Mouse (Mus musculus) testis, adult 2 months (tissue): ENCODE measurements at regions not wholly inside any gene's neighbourhood (a gene's known extent, or its start where the extent isn't known, plus 50 kb on each side); places are given as distances from the start of the nearest gene placed in this dataset.

Source experiments
- H3K27ac ChIP-seq: fragments of 200-500 bp; 2 replicates; pipeline ENCODE4 v1.5.1; 2012; ENCODE audit warnings: low read depth, low read length; ENCODE audit not compliant: control insufficient read depth, insufficient read depth
- H3K27me3 ChIP-seq: fragments of 200-500 bp; 2 replicates; pipeline ENCODE4 v1.6.1; 2012; ENCODE audit warnings: mild to moderate bottlenecking, low read length, moderate library complexity; ENCODE audit not compliant: control insufficient read depth, insufficient read depth
- H3K36me3 ChIP-seq: fragments of 200-500 bp; 2 replicates; pipeline ENCODE4 v1.6.1; 2012; ENCODE audit warnings: mild to moderate bottlenecking, low read length; ENCODE audit not compliant: control insufficient read depth, insufficient read depth
- H3K4me1 ChIP-seq: fragments of 200-500 bp; 2 replicates; pipeline ENCODE4 v1.6.1; 2012; ENCODE audit warnings: low read length; ENCODE audit not compliant: control insufficient read depth, insufficient read depth
- H3K4me3 ChIP-seq: fragments of 200-500 bp; 2 replicates; pipeline ENCODE4 v1.5.1; 2012; ENCODE audit warnings: low read depth, mild to moderate bottlenecking, low read length, moderate library complexity, mixed read lengths; ENCODE audit not compliant: control insufficient read depth
- CTCF ChIP-seq: fragments of 200-500 bp; IDR thresholded peaks from 2 replicates; pipeline ENCODE4 v1.5.1; 2012; ENCODE audit warnings: low read depth, mild to moderate bottlenecking, inconsistent platforms, low read length, moderate library complexity; ENCODE audit not compliant: control insufficient read depth, insufficient read depth, insufficient replicate concordance
- POLR2A ChIP-seq: fragments of 200-500 bp; IDR thresholded peaks from 2 replicates; pipeline ENCODE4 v1.6.1; 2012; ENCODE audit warnings: low read depth, mild to moderate bottlenecking, inconsistent platforms, low read length, moderate library complexity; ENCODE audit not compliant: control insufficient read depth

GRCm38 (mm10) chr13:44133436-44133835, 348.9 kb downstream of the Cd83 start:
- Histone ChIP-seq H3K4me1 (no peaks in the 10 kb centered on the region), H3K4me3 (no peak overlapping the region), H3K27me3 (no peaks in the 10 kb centered on the region), H3K27ac (no peak overlapping the region), H3K36me3 (no peaks in the 10 kb centered on the region)
- TF ChIP-seq POLR2A (no peak), CTCF (no peak)

- no peak overlapping the region for H3K27ac ChIP-seq
- H3K36me3 ChIP-seq: no peaks in the 10 kb centered on the region
- peaks cover 3% of the 10 kb centered on the region; the same call in 1 of the 2 replicates for H3K4me1 ChIP-seq
- H3K27me3 ChIP-seq: no peaks in the 10 kb centered on the region
- H3K4me3 ChIP-seq: no peak overlapping the region
- TF ChIP-seq CTCF (no peak), POLR2A (no peak)
Observed at GRCm38 (mm10) chr13:44141181-44141580, 356.6 kb downstream of the Cd83 start.

GRCm38 (mm10) chr13:44145441-44145840, 360.9 kb downstream of the Cd83 start:
- Histone ChIP-seq H3K36me3 (no peaks in the 10 kb centered on the region), H3K4me3 (no peak overlapping the region), H3K4me1 (no peaks in the 10 kb centered on the region), H3K27me3 (no peaks in the 10 kb centered on the region), H3K27ac (no peak overlapping the region)
- no peak for TF ChIP-seq CTCF
- TF ChIP-seq POLR2A: no peak

- Histone ChIP-seq H3K27me3 (no peaks in the 10 kb centered on the region), H3K36me3 (no peaks in the 10 kb centered on the region), H3K4me3 (no peak overlapping the region), H3K4me1 (no peaks in the 10 kb centered on the region), H3K27ac (no peak overlapping the region)
- no peak for TF ChIP-seq POLR2A
- no peak for TF ChIP-seq CTCF
Observed at GRCm38 (mm10) chr13:44147841-44148240, 363.3 kb downstream of the Cd83 start.

GRCm38 (mm10) chr13:44149499-44149898, 364.9 kb downstream of the Cd83 start:
- Histone ChIP-seq H3K36me3 (no peaks in the 10 kb centered on the region), H3K27ac (no peak overlapping the region), H3K4me3 (no peak overlapping the region), H3K4me1 (no peaks in the 10 kb centered on the region), H3K27me3 (no peaks in the 10 kb centered on the region)
- TF ChIP-seq POLR2A (no peak), CTCF (no peak)

- no peaks in the 10 kb centered on the region for H3K27me3 ChIP-seq
- H3K36me3 ChIP-seq: no peaks in the 10 kb centered on the region
- TF ChIP-seq CTCF: no peak
- TF ChIP-seq POLR2A: no peak
- no peaks in the 10 kb centered on the region for H3K4me1 ChIP-seq
- H3K4me3 ChIP-seq: no peak overlapping the region
- no peak overlapping the region for H3K27ac ChIP-seq
Observed at GRCm38 (mm10) chr13:44151526-44151925, 367.0 kb downstream of the Cd83 start.

GRCm38 (mm10) chr13:44152806-44153613, 368.4 kb downstream of the Cd83 start:
- TF ChIP-seq CTCF (no peak), POLR2A (no peak)
- Histone ChIP-seq H3K27me3 (no peaks in the 10 kb centered on the region), H3K27ac (no peak overlapping the region), H3K4me3 (no peak overlapping the region), H3K36me3 (no peaks in the 10 kb centered on the region), H3K4me1 (no peaks in the 10 kb centered on the region)
